Mouse (Mus musculus) heart, postnatal 4 days (tissue): Measurements from ENCODE around the gene Dhh. TPM values are rescaled to one million over a fixed set of nuclear protein-coding genes. Genes with fewer than 3 reads are reported as not detected.

Experiments
- DNase-seq: peaks from one replicate; pipeline ENCODE4 v3.0.0; 2021
- total RNA-seq, 2 experiments: library from RNA; stranded (reverse); gene quantifications; 2 replicates each; pipeline ENCODE4 v1.2.3; 2021

Dhh gene
- total RNA-seq, 2 experiments from 2014 or later, result 2.7 to 3.5 TPM

DNA sequence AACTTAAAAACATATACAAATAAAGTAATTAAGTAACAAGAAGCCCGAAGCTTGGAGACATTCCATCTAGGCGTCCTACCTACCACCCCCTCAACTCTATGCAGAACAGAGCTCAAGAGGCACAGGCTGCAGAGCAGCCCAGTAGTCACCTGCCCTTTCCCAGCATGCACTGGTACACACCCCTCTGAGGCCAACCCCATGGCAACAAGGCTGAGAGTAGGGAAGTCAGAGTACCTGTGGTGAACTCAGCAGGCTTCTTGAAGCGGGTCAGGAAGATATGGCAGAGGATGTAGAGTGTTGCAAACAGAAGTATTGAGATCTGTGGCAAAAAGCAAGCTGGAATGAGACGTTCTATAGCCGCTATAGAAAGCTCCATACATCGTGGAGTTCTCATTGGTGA is 16.6 kb upstream of the Dhh start:
- DNase-seq, result no peak

DNA sequence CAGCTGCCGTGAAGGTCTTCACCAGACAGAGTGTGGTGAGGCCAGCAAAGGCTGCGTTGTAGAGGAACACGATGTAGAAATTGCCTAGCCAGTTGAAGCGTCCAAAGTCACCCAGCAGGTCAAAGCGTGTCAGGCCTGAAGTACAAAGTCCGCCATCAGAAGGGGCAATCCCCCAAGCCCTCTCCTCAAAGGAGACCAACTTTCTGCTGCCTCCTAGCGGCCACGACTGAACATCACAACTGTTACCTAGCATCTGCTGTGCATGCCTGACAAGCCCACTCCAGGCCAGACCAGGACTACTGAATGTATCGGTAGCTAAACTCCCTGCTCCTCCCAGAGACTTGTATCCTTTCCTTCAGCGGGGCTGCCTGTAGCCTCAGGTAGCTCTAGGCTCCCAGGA is 6.4 kb upstream of the Dhh start:
- DNase-seq, result peak; percentile 65

DNA sequence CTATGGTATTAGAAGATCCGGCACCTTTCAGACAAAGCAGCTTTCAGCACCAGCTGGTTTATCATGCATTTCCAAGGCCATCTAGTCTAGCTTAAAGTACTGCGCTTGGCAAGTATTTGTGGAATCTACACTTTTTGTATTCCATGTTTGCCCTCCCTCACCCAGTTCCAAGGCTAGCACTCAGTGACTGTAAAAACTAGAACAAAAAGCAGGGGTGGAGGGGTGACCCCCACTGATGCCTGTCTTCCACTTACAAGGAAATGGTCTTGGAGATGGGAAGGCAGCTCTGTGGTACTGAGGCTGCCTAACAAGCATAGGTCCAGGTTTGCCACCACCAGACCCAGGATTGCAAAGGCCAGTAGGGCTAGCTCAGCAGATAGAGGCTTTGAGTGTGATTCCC is 4.3 kb upstream of the Dhh start:
- no peak for DNase-seq

DNA sequence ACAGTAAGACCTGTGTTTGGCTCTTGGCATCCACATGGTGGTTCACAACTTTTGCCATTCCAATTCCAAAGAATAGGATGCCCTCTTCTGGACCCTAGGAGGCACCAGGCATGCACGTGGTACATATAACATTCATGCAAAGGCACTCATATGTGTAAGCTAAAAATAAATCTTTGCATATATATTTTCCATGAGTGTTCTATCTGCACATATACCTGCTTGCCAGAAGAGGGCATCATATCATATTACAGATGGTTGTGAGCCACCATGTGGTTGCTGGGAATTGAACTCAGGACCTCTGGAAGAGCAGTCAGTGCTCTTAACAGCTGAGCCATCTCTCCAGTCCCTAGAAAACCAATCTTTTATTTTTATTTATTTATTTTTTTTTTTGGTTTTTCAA is 3.2 kb upstream of the Dhh start:
- no peak for DNase-seq

DNA sequence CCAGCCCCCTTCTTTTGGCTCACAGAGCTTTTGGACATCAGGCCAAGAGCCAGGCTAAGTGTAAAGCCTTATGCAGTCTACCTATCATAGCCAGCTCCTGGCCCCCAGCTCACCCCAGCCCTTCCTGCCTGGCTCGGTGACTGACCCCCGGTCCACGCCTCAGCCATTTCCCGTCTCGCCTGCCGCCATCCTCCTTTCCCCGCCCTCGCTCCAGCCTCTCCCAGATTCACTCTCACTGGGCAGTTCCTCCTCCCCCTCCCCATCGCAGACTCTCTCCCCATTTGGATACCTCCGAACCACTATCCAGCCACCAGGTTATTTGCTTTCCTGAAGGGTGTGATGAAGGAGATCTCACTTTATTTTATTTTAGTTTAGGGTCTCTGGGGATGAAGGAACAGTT is 845 bp downstream of the Dhh start:
- DNase-seq, result peak; percentile 66

DNA sequence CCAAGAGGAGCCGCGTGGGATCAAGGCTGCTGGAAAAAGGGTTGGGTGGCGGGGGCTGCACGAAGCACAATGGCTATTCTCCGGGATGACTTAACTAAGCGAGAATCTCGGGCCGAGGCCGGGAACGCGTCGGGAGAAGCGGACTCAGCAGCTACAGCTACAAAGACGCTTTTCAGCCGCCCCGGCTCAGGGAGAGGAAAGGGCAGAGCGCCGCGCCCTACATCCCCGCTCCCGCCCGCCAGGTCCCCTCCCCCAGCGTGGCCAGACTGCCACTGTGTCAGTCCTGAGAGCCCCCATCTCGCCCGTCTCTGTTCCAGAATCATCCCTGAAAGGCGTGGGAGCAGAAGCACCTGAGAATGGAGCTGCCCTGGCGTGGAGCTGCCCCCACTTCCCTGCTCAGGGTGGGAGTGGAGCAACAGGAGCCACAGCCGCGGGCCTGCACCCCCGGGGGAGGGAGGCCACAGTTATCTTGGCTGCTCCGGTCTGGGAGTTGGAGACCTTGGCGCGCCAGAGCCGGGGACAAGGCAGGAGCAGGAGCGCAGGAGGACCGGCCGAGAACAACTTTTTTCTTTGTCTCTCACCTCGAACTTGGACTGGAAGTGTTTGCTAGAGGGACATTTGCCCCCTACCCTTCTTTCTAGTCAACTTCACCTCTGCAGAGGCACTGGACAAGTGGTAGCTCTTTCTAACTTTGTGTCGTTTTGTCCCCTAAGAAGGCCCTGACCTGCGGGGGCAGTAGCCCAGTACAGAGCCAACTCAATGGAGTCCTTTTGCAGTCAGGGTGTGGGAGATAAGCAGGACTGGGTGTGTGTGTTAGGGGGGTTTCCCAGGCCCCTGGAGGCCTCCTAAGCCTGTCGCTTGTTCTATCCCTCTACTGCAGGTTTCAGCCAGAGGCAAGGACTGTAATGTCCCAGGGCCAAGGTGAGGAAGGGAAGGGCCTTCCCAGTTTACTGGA is 2.4 kb downstream of the Dhh start:
- DNase-seq, result peak; percentile 58

DNA sequence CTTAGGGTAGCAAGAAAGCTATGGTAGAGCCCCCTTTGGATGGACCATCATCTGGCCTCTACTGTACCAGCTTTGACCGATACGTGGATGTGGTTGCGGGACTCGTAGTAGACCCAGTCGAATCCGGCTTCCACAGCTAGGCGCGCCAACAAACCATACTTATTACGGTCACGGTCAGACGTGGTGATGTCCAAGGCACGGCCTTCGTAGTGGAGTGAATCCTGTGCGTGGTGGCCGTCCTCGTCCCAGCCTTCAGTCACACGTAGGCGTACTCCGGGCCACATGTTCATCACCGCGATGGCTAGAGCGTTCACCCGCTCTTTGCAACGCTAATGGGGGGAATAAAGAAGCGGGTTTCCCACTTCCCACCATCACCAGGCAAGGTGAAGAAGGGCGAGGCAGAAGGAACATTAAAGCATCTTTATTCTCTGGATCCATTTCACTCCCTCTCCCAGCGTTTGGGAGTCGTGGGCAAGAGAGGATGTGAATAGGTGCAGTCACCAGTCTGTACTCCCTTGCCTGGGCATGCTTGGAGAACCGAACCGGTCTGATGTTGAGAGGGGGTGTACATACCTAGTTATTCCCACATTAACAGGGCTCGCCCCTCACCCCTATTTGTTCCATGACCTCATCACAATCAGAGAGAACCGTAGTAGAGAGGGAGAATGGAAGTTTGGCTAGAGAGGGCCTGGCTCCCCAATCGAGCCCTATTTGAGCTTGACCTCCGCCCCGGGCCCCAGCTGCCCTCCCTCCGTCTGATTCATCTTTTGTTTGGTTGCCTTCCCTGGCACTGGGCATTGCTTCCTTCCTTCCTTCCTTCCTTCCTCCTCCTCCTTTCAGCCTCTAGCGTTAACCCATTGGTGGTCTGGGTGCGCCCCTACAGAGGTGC is 3.4 kb downstream of the Dhh start:
- DNase-seq, result no peak

DNA sequence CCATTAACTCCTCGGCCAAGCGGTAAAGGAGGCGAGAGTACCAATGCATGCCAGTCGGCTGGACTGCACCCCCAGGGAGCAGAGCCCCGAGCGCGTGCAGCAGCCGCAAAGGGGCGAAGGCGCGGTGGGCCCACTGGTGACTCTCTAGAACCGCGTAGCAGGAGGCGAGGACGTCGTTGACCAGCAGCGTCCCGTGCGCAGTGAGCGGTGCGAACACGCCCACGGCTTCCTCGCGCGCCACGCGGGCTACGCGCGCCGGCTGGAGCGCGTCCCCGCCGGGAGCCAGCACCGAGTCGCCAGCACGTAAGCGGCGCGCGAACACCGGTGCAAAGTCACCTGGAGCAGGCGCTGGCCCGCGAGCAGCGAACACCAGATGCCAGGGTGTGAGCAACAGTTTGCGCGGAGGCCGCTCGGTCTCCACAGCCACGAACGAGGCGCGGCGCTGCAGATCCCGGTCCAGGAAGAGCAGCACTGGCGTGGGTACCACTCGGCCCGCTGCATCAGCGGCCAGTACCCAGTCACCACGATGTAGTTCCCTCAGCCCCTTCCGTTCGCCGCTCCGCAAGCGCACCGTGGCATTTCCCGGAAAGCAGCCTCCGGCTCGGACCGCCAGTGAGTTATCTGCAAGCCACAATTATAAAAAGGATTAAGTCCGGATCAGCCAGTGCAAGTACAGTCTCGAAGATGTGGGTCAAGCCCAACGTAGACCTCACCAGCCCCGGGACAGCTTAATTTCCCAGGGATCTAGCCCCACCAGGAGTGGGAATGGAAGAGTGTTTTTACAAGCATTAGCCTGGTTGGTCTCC is 4.2 kb downstream of the Dhh start, which contains the start of gene Rhebl1:
Gene Rhebl1 (minus strand): TSS at position 601 of the 806 bp plus-strand sequence.
- DNase-seq, result peak; percentile 40

DNA sequence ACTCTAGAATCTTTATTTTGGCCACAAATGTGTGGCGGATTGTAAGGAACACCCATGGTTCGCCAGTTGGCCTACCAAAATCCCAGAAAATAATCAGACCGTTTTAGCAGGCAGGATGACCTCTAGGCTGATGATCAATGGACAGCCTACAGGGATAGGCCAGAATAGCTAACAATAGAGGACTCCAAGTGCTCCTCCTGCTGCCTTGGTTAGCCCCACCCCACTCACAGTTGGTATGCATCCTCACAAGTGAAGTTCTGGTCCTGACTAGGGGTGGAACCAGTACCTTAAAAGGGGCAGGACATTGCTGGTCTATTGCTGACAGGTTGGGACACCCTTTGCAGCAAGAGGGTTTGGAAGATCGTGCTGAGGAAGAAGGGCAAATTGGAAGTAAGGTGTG is 5.3 kb downstream of the Dhh start:
- DNase-seq, result no peak

DNA sequence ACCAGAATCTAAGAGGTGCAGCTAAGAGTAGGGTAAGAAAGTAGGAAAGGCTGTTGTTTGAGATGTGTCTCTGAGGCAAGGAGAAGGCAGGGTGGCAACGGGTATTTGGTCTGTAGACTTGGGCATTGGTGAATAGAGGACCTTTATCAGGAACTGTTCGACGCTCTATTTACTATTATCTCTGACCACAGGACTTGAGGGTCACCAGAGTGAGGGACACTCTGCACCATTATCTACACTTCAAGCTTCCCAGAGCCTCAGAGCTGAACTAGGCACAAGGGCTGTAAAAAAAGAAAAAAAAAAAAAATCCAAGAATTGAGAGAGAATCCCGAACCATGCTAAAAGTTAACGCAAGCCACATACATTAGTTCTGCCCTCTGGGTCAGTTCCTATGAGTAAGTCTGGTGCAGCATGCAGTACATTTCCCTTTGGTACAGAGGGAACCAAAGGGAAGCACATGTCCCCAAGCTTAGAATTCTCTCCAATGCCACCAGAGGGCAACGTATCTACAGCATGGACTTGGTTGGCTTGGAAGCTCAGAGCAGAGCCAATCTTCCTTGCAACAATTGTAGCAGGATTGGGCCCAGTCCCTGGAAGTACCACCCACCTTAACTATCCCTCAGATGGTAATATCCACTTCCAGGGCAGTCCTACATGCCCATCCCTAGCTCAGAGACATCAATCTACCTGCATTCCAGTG is 6.3 kb downstream of the Dhh start:
- peak; percentile 76 for DNase-seq

DNA sequence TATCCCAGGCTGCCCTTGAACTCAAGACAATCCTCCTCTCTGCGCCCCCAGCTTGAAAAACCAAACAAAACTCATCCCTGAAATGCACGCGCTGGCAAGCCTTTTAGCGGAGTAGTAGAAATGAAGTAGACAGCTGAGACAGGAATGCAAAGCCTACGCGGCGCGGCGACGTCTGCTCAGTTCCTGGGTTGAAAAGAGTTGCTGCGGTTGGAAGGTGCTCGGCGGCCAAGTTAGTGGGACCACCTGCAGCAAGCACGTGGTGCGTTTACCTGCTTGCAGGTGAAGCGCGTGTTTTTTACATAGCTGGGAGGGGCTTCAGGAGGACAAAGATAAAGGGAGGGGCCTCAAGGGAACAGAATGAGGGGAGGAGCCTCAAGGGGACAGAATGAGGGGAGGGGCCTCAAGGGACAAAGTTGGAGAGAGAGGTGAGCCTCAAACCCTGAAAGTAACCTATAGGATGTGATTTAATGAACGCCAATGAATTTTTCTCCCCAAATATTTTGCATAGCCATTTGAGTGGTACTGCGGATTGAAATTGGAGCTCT is 7.1 kb downstream of the Dhh start:
- no peak for DNase-seq

DNA sequence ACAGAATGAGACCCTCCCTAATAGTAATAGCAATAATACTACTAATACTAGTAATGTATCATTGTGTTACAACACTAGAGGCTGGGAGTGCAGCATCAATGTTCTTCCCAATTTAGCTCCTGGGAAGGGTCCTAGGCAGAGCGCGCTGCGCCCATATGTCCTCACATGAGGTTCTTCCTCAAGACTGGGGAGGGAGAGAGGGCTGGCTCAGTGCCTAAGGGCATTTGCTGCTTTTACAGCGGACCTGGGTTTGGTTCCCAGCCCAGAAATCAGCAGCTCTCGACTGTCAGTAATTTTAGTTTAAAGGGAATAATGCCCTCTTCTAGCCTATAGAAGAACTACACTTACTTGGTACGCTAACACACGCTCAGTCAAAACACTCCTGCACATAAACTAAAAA is 10.8 kb downstream of the Dhh start:
- no peak for DNase-seq

DNA sequence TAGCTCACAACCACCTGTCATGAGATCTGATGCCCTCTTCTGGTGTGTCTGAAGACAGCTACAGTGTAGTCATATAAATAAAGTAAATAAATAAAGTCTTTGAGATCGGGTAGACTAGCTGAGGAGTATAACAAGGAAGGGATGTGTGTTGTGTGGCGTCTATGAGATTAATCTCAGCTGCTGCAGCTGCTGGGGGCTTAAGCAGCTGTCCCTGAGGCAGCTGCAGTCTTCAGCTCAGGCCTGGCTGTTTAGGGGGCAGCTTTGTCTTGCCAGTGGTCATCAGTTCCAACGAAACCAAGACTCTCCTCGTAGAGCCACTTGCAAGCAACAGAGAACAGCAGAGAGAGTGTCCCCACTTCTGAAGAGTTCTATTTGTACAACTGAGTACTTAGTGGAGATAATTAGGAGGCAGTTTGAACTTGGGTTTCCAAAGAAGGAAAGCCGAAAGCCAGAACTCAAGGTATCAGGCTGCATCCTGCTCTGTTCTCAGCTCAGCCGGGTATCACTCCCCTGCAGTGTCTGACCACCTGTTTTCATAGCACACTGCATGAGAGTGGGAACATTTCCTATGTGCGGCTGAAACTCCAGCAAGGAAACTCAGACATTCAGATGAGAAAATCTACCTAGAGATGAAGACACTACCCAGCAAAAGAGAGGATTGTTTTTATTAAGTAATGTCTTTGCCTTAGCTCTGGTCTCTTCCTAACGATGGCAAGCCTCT is 11.5 kb downstream of the Dhh start:
- DNase-seq, result no peak

DNA sequence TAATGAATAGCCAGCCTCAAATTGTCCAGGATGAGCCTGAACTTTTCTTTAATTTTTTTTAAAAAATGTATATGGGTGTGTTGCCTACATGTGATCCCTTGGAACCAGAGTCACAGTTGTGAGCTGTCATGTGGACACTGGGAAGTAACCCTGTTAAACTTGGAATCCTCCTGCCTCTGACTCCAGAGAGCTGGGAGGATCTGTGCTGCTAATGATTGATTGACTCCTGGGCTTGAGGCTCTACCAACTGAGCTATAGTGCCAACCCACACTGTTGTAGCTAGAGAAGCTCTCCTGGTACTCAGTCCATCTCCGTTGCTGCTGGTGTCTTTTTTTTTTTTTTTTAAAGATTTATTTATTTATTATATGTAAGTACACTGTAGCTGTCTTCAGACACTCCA is 14.2 kb downstream of the Dhh start:
- no peak for DNase-seq

DNA sequence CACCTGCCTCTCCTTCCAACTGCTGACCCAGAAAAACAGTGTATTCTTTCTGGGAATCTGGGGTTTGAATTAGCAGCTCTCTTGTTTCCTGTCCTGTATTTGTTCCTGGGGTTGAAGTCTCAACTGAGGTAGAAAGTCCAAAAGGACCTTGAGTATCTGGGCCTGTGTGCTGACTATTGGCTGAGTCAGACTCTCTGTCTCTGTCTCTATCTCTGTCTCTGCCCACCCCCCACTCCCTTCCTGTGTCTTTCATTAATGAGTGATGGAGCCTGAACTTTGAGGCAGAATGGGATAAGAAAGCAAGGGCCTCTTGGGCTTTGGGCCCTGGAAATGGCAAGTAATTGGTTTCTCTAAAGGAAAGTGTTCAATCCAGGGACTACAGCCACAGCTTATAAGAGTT is 14.7 kb downstream of the Dhh start:
- no peak for DNase-seq

DNA sequence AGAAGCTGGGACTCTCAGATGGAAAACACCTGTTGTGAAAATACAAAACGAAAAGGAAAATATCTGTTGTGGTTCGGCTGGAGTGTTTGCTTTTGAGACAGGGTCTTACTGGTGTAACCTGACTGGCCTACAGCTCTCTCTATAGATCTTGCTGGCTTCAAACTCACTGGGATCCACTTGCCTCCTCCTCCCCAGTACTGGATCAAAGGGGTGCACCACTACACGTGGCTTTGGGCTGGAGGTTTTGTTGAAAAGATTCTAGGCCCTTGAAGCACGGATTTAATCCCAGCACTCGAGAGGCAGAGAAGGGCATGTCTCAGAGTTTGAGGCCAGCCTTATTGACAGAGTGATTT is 16.7 kb downstream of the Dhh start:
- DNase-seq, result no peak

DNA sequence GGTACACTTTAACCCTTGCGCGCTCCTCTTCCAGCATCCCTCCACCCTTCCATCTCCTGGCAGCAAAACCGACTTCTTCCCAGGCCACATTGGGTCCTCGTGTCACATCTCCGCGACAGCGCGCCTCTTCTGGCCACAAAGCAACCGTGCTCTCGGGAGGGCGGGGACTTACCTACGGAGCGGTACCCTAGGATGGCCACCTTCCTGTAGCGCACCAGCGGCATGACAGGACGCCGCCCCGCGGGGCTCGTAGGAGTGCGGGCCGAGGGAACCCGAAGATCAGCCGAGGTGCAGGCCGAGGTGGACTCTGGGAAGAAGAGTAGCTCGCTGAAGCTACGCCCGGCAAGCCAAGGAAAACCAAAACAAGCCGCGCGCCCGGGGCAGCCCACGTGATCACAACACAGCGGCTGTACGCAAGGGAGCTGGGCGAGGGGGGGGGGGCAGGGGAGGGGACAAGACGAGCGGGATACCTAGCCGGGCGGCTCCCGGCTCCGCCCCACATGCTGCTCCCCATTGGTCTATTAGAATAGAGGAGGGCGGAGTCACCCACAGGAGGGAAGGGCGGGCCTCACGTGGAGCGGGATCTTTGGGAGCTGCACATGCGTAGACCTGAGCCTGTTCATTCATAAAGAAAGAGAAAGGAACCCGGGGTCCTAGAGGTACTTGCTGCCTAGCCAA is 17.2 kb downstream of the Dhh start:
- DNase-seq, result peak; percentile 89

DNA sequence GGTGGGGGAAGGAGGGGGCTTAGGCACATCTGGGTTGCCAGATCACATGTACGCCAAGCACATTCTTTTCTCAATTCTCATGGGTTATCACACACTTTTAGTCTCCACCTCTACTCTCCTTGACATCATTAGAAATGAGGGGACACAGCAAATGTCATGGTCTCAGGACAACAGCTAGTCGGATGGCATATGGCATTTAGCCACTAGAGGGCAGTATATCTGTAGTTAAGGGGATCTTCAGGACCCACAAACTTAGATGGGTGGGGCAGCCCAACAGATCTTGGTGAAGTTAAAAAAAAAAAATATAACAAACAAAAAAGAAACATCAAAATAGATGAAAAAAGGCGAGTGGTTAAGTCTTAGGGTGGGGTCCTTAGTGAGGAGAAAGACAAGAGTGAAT is 21.0 kb downstream of the Dhh start:
- peak; percentile 79 for DNase-seq

DNA sequence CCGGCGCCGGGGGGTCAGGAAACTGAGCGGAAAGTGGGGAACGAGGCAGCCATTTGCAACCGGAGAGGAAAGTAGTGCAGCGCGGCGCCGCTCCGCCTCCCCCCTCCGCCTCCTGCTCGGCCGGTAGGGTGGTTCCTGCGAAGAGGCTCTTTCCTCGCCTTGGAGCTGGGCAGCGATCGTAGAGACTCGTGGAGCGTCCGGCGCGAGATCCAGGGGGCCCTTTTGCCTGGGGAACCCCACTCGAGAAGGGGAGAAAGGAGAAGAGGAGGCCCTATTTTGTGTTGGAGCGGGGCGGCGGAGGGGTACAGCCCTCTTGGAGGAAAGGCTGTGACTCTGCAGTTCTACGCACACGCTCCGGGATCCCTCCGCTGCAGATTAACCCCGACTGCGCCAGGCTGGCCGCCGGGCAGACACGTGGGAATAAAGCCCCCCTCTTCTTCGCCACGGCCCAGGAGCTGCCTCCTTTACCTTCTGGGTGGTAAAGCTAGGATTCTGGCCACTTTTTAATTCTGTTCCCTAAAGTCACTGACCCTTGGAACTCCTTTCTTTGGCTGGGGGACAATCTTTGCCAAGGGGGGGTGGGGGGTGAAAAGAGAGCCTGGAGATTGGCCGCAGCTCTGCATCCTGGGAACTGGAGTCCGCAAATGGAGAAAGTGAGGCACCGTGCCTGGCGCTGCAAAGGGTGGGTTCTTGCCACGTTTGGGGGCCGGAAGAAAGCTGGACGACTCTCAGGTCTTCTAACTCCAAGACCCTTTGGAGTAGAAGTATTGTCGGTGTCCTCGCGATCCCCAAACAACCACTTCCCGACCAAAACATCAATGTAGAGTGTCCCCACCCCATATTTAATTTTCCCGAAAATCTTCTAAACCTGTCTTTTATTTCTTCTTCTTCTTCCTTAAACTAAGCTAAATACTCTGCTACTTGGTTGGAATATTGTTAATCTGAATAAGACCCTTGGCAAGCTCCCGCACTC is 26.1 kb downstream of the Dhh start:
- DNase-seq, result peak; percentile 92
